Mouse (Mus musculus): Measurements from ENCODE around the gene Tldc2. TPM values are rescaled to one million over a fixed set of nuclear protein-coding genes. Genes with fewer than 3 reads are reported as not detected.

Tldc2 gene
- polyA plus RNA-seq, 1 experiment from 2014 or later = not detected

- peak overlapping the region; percentile 89 for H3K4me2 ChIP-seq (replicated peaks; ENCODE audit: low read depth, low read length)
- peak; percentile 43 for DNase-seq (ENCODE audit: low spot score)
- no peaks in the 10 kb centered on the region for H3K36me3 ChIP-seq (ENCODE audit: control insufficient read depth, insufficient read depth, low read length)
- no peaks in the 10 kb centered on the region for H3K9me3 ChIP-seq (ENCODE audit: control insufficient read depth, low read length)
- ATAC-seq (ENCODE audit: low FRiP score) = peak; percentile 1; the same call in 1 of the 2 replicates
- H3K27me3 ChIP-seq (ENCODE audit: control insufficient read depth, insufficient read depth, low read length) = no peaks in the 10 kb centered on the region
- peak overlapping the region; percentile 99 for H3K9ac ChIP-seq (ENCODE audit: low read depth, low read length)
- H3K27ac ChIP-seq (ENCODE audit: low read depth, low read length) = peak overlapping the region; percentile 98
- H3K4me3 ChIP-seq (ENCODE audit: low read depth, low read length) = peak overlapping the region; percentile 97
- WGBS = under 1% methylated on average over 55 of the region's 79 CpGs
- H3K4me1 ChIP-seq (replicated peaks; ENCODE audit: control insufficient read depth, insufficient read depth, low read length) = peaks cover 17% of the 10 kb centered on the region
Observed at GRCm38 (mm10) chr2:157078059-157078792, 8.6 kb upstream of the Tldc2 start.

GRCm38 (mm10) chr2:157078793-157079700 is 7.8 kb upstream of the Tldc2 start, which contains the start of gene Soga1:
Gene Soga1 (minus strand): TSS chr2:157079254.
- no peaks in the 10 kb centered on the region for H3K9me3 ChIP-seq (ENCODE audit: control insufficient read depth, low read length)
- H3K4me2 ChIP-seq (replicated peaks; ENCODE audit: low read depth, low read length) = peak within 1 kb of the TSS; percentile 89
- peak within 1 kb of the TSS; percentile 99 for H3K9ac ChIP-seq (ENCODE audit: low read depth, low read length)
- peak; percentile 91 for DNase-seq (ENCODE audit: low spot score)
- peak within 1 kb of the TSS; percentile 98 for H3K27ac ChIP-seq (ENCODE audit: low read depth, low read length)
- H3K27me3 ChIP-seq (ENCODE audit: control insufficient read depth, insufficient read depth, low read length) = no peaks in the 10 kb centered on the region
- ATAC-seq (ENCODE audit: low FRiP score) = peak; percentile 90
- H3K36me3 ChIP-seq (ENCODE audit: control insufficient read depth, insufficient read depth, low read length) = no peaks in the 10 kb centered on the region
- under 1% methylated on average over 91 of the region's 136 CpGs for WGBS
- H3K4me3 ChIP-seq (ENCODE audit: low read depth, low read length) = peak within 1 kb of the TSS; percentile 97
- H3K4me1 ChIP-seq (replicated peaks; ENCODE audit: control insufficient read depth, insufficient read depth, low read length) = peaks cover 17% of the 10 kb centered on the region

- WGBS = 9% methylated on average over 16 of the region's 16 CpGs
- H3K4me2 ChIP-seq (replicated peaks; ENCODE audit: low read depth, low read length) = peak overlapping the region; percentile 89
- no peaks in the 10 kb centered on the region for H3K36me3 ChIP-seq (ENCODE audit: control insufficient read depth, insufficient read depth, low read length)
- peak overlapping the region; percentile 99 for H3K9ac ChIP-seq (ENCODE audit: low read depth, low read length)
- H3K9me3 ChIP-seq (ENCODE audit: control insufficient read depth, low read length) = no peaks in the 10 kb centered on the region
- peak overlapping the region; percentile 98 for H3K27ac ChIP-seq (ENCODE audit: low read depth, low read length)
- ATAC-seq (ENCODE audit: low FRiP score) (peak; percentile 4; the same call in 1 of the 2 replicates), DNase-seq (ENCODE audit: low spot score) (no peak)
- H3K4me3 ChIP-seq (ENCODE audit: low read depth, low read length) = peak overlapping the region; percentile 97
- H3K4me1 ChIP-seq (replicated peaks; ENCODE audit: control insufficient read depth, insufficient read depth, low read length) = peaks cover 17% of the 10 kb centered on the region
- no peaks in the 10 kb centered on the region for H3K27me3 ChIP-seq (ENCODE audit: control insufficient read depth, insufficient read depth, low read length)
Observed at GRCm38 (mm10) chr2:157079701-157080180, 7.1 kb upstream of the Tldc2 start.

- ATAC-seq (ENCODE audit: low FRiP score) (no peak), DNase-seq (ENCODE audit: low spot score) (no peak)
- Histone ChIP-seq H3K36me3 (ENCODE audit: control insufficient read depth, insufficient read depth, low read length) (no peaks in the 10 kb centered on the region), H3K9me3 (ENCODE audit: control insufficient read depth, low read length) (no peaks in the 10 kb centered on the region), H3K27me3 (ENCODE audit: control insufficient read depth, insufficient read depth, low read length) (no peaks in the 10 kb centered on the region), H3K27ac (ENCODE audit: low read depth, low read length) (no peak overlapping the region), H3K4me3 (ENCODE audit: low read depth, low read length) (no peak overlapping the region), H3K4me2 (replicated peaks; ENCODE audit: low read depth, low read length) (no peak overlapping the region), H3K4me1 (replicated peaks; ENCODE audit: control insufficient read depth, insufficient read depth, low read length) (peaks cover 8% of the 10 kb centered on the region; the same call in 1 of the 2 replicates), H3K9ac (ENCODE audit: low read depth, low read length) (no peak overlapping the region)
- WGBS = 95% methylated on average over 8 of the region's 8 CpGs
Observed at GRCm38 (mm10) chr2:157081331-157081730, 5.5 kb upstream of the Tldc2 start.

- WGBS = 22% methylated on average over 7 of the region's 7 CpGs
- ATAC-seq (ENCODE audit: low FRiP score) (no peak), DNase-seq (ENCODE audit: low spot score) (no peak)
- H3K36me3 ChIP-seq (ENCODE audit: control insufficient read depth, insufficient read depth, low read length) = no peaks in the 10 kb centered on the region
- H3K27ac ChIP-seq (ENCODE audit: low read depth, low read length) = no peak overlapping the region
- H3K27me3 ChIP-seq (ENCODE audit: control insufficient read depth, insufficient read depth, low read length) = no peaks in the 10 kb centered on the region
- peaks cover 4% of the 10 kb centered on the region; the same call in 1 of the 2 replicates for H3K4me1 ChIP-seq (replicated peaks; ENCODE audit: control insufficient read depth, insufficient read depth, low read length)
- no peak overlapping the region for H3K4me3 ChIP-seq (ENCODE audit: low read depth, low read length)
- H3K4me2 ChIP-seq (replicated peaks; ENCODE audit: low read depth, low read length) = no peak overlapping the region
- no peaks in the 10 kb centered on the region for H3K9me3 ChIP-seq (ENCODE audit: control insufficient read depth, low read length)
- no peak overlapping the region for H3K9ac ChIP-seq (ENCODE audit: low read depth, low read length)
Observed at GRCm38 (mm10) chr2:157081960-157082359, 4.9 kb upstream of the Tldc2 start.

- DNase-seq (ENCODE audit: low spot score) (no peak), ATAC-seq (ENCODE audit: low FRiP score) (no peak)
- no peak overlapping the region for H3K4me3 ChIP-seq (ENCODE audit: low read depth, low read length)
- no peak overlapping the region for H3K4me2 ChIP-seq (replicated peaks; ENCODE audit: low read depth, low read length)
- no peaks in the 10 kb centered on the region; the same call in 1 of the 2 replicates for H3K4me1 ChIP-seq (replicated peaks; ENCODE audit: control insufficient read depth, insufficient read depth, low read length)
- H3K36me3 ChIP-seq (ENCODE audit: control insufficient read depth, insufficient read depth, low read length) = no peaks in the 10 kb centered on the region
- WGBS = 91% methylated on average over 7 of the region's 7 CpGs
- no peaks in the 10 kb centered on the region for H3K9me3 ChIP-seq (ENCODE audit: control insufficient read depth, low read length)
- no peak overlapping the region for H3K27ac ChIP-seq (ENCODE audit: low read depth, low read length)
- no peak overlapping the region for H3K9ac ChIP-seq (ENCODE audit: low read depth, low read length)
- no peaks in the 10 kb centered on the region for H3K27me3 ChIP-seq (ENCODE audit: control insufficient read depth, insufficient read depth, low read length)
Observed at GRCm38 (mm10) chr2:157084831-157085585, 1.8 kb upstream of the Tldc2 start.

GRCm38 (mm10) chr2:157087536-157088317 is 872 bp downstream of the Tldc2 start:
- Histone ChIP-seq H3K4me2 (replicated peaks; ENCODE audit: low read depth, low read length) (no peak overlapping the region), H3K27ac (ENCODE audit: low read depth, low read length) (no peak overlapping the region), H3K4me3 (ENCODE audit: low read depth, low read length) (no peak overlapping the region), H3K9me3 (ENCODE audit: control insufficient read depth, low read length) (no peaks in the 10 kb centered on the region), H3K4me1 (replicated peaks; ENCODE audit: control insufficient read depth, insufficient read depth, low read length) (no peaks in the 10 kb centered on the region), H3K9ac (ENCODE audit: low read depth, low read length) (no peak overlapping the region), H3K27me3 (ENCODE audit: control insufficient read depth, insufficient read depth, low read length) (no peaks in the 10 kb centered on the region), H3K36me3 (ENCODE audit: control insufficient read depth, insufficient read depth, low read length) (no peaks in the 10 kb centered on the region)
- no peak for ATAC-seq (ENCODE audit: low FRiP score)
- DNase-seq (ENCODE audit: low spot score) = no peak
- WGBS = 84% methylated on average over 14 of the region's 14 CpGs

Measured in hindbrain, embryonic 11.5 days (tissue).